Mouse (Mus musculus): Measurements from ENCODE around the gene Defb29. TPM values are rescaled to one million over a fixed set of nuclear protein-coding genes. Genes with fewer than 3 reads are reported as not detected.

Gene Defb29
- polyA plus RNA-seq, 1 experiment from 2014 or later, result not detected

DNA sequence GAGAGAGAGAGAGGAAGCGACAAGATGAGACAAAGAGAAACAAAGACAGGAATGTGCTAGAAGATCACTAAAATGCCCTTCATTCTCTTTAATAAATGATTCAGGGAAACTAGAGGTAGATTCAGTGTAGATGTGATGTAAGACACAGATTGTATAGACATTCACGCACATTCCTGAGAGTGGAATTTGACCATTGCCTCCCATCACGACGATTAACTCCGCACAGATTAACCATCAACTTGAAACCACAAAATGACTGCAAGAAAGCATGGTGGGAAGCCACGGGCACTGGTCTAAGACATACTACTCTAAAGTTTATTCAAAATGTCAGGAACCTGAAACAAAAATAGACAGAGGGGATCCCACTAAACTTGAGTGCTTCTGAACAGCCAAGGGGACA, 30.4 kb upstream of the Defb29 start:
- H3K36me3 ChIP-seq (ENCODE audit: control insufficient read depth, insufficient read depth, low read length), result no peaks in the 10 kb centered on the region
- H3K4me3 ChIP-seq (ENCODE audit: low read depth, low read length), result no peak overlapping the region
- DNase-seq (ENCODE audit: low spot score) (no peak), ATAC-seq (ENCODE audit: insufficient read depth, low FRiP score, low TSS enrichment) (no peak)
- WGBS, result 81% methylated on average over 6 of the region's 6 CpGs
- no peaks in the 10 kb centered on the region for H3K4me1 ChIP-seq (ENCODE audit: control insufficient read depth, insufficient read depth, low read length)
- H3K27ac ChIP-seq (ENCODE audit: low read depth, low read length), result no peak overlapping the region
- no peak overlapping the region for H3K9ac ChIP-seq (ENCODE audit: low read length)
- H3K4me2 ChIP-seq (ENCODE audit: low read depth), result no peak overlapping the region
- H3K9me3 ChIP-seq (ENCODE audit: control insufficient read depth, low read length), result no peaks in the 10 kb centered on the region
- H3K27me3 ChIP-seq (ENCODE audit: control insufficient read depth, insufficient read depth, low read length), result no peaks in the 10 kb centered on the region

DNA sequence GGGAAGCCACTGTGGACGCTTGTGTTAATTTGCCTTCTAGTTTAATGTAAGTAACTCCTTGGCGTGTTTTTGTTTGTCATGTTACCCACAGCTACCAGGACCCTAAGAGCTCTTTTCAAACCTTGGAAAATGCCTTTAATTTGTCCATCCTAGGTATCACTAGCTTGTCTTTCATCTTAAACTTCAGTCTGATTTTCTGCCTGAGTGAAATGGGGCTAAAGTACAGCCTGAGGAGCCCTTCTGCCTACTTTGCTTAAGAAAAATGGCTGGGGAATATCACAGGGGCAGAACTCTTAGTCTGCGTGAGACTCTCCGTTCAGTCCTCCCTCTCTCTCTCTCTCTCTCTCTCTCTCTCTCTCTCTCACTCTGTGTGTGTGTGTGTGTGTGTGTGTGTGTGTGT, 30.0 kb upstream of the Defb29 start:
- Histone ChIP-seq H3K4me2 (ENCODE audit: low read depth) (no peak overlapping the region), H3K4me1 (ENCODE audit: control insufficient read depth, insufficient read depth, low read length) (no peaks in the 10 kb centered on the region), H3K4me3 (ENCODE audit: low read depth, low read length) (no peak overlapping the region), H3K9ac (ENCODE audit: low read length) (no peak overlapping the region), H3K36me3 (ENCODE audit: control insufficient read depth, insufficient read depth, low read length) (no peaks in the 10 kb centered on the region), H3K9me3 (ENCODE audit: control insufficient read depth, low read length) (no peaks in the 10 kb centered on the region), H3K27ac (ENCODE audit: low read depth, low read length) (no peak overlapping the region), H3K27me3 (ENCODE audit: control insufficient read depth, insufficient read depth, low read length) (no peaks in the 10 kb centered on the region)
- DNase-seq (ENCODE audit: low spot score) (no peak), ATAC-seq (ENCODE audit: insufficient read depth, low FRiP score, low TSS enrichment) (no peak)
- 84% methylated on average over 4 of the region's 4 CpGs for WGBS

DNA sequence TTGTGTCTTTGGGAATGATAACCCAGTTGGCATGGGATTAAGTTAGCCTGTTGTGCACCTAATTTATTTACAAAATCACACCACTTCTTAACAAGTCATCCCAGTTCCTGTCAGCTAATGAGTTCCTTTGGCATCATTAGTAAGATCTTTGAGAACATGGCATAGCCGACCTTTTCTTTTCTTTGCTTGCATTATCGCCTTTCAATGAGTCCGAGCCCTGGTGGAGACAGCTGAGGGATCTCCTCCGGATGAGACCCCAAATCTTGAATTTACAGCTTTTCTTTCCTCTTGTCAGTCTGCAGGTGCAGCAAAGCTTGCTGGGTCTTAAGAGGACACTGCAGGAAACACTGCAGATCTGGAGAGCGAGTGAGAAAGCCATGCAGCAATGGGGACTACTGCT, 29.1 kb upstream of the Defb29 start, which contains the start of gene Gm17416:
Gm17416 (plus strand) TSS at position 301 of the 400 bp plus-strand sequence.
- no peak within 1 kb of the TSS for H3K27ac ChIP-seq (ENCODE audit: low read depth, low read length)
- H3K4me3 ChIP-seq (ENCODE audit: low read depth, low read length), result no peak within 1 kb of the TSS
- H3K4me2 ChIP-seq (ENCODE audit: low read depth), result no peak within 1 kb of the TSS
- no peak within 1 kb of the TSS for H3K9ac ChIP-seq (ENCODE audit: low read length)
- DNase-seq (ENCODE audit: low spot score), result no peak
- ATAC-seq (ENCODE audit: insufficient read depth, low FRiP score, low TSS enrichment), result no peak
- no peaks in the 10 kb centered on the region for H3K27me3 ChIP-seq (ENCODE audit: control insufficient read depth, insufficient read depth, low read length)
- no peaks in the 10 kb centered on the region for H3K4me1 ChIP-seq (ENCODE audit: control insufficient read depth, insufficient read depth, low read length)
- 92% methylated on average over 5 of the region's 5 CpGs for whole genome bisulfite sequencing
- no peaks in the 10 kb centered on the region for H3K9me3 ChIP-seq (ENCODE audit: control insufficient read depth, low read length)
- H3K36me3 ChIP-seq (ENCODE audit: control insufficient read depth, insufficient read depth, low read length), result no peaks in the 10 kb centered on the region

DNA sequence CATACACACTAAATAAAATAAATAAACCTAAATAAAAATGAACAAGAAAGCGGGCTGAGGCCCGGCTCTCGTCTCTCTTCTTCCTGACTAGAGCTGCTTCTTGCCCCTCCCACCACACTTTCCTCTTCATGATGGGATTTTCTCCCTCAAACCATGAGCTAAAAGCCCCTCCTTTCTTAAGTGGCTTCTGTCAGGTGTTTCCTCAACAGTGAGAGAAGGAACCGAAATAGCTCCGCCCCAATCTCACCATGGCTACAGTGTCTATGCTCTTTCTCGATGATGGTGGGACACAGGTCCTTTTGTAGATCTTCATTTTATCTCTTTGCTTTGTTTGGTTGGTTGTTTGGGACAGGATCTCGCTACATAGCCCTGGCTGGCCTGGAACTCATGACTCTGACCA, 16.8 kb upstream of the Defb29 start:
- no peak overlapping the region for H3K27ac ChIP-seq (ENCODE audit: low read depth, low read length)
- no peak overlapping the region for H3K4me3 ChIP-seq (ENCODE audit: low read depth, low read length)
- no peaks in the 10 kb centered on the region for H3K4me1 ChIP-seq (ENCODE audit: control insufficient read depth, insufficient read depth, low read length)
- no peak for DNase-seq (ENCODE audit: low spot score)
- no peak for ATAC-seq (ENCODE audit: insufficient read depth, low FRiP score, low TSS enrichment)
- no peak overlapping the region for H3K9ac ChIP-seq (ENCODE audit: low read length)
- WGBS, result 85% methylated on average over 7 of the region's 7 CpGs
- no peaks in the 10 kb centered on the region for H3K9me3 ChIP-seq (ENCODE audit: control insufficient read depth, low read length)
- H3K36me3 ChIP-seq (ENCODE audit: control insufficient read depth, insufficient read depth, low read length), result no peaks in the 10 kb centered on the region
- H3K27me3 ChIP-seq (ENCODE audit: control insufficient read depth, insufficient read depth, low read length), result no peaks in the 10 kb centered on the region
- H3K4me2 ChIP-seq (ENCODE audit: low read depth), result no peak overlapping the region

DNA sequence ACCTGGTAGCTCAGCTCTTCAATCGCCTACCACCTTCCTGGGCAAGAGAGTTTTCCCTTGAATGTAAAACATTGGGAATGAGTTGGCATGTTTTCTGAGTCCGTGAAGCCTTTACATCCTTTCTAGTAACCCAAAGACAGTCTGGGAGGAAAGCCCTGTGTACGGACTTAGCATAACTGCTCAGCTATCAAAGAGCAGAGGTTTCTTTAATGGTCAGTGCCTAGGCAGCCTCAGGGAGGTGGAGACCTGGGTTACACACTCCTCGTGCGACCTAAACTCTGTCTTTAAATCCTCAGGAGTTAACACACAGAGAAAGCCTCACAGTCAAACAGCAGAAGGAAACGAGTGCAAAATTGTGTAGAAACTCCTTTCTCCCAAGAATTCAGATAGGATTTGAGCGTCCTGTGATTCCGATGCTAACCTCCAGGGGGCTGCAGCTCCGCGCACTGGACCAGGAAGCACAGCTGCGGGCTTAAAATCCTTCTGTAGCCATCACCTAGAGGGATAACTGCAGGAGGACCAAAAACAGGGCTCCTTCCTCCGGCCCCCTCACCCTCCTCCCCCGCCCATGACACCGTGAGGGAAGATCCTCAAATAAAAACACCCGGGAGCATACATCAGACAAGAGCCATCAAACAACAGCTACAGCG, 14.0 kb upstream of the Defb29 start:
- peak; percentile 73 for DNase-seq (ENCODE audit: low spot score)
- H3K36me3 ChIP-seq (ENCODE audit: control insufficient read depth, insufficient read depth, low read length), result no peaks in the 10 kb centered on the region
- H3K27me3 ChIP-seq (ENCODE audit: control insufficient read depth, insufficient read depth, low read length), result no peaks in the 10 kb centered on the region
- no peak for ATAC-seq (ENCODE audit: insufficient read depth, low FRiP score, low TSS enrichment)
- no peak overlapping the region for H3K4me3 ChIP-seq (ENCODE audit: low read depth, low read length)
- H3K4me2 ChIP-seq (ENCODE audit: low read depth), result no peak overlapping the region
- 16% methylated on average over 16 of the region's 16 CpGs for WGBS
- H3K4me1 ChIP-seq (ENCODE audit: control insufficient read depth, insufficient read depth, low read length), result no peaks in the 10 kb centered on the region
- no peak overlapping the region for H3K27ac ChIP-seq (ENCODE audit: low read depth, low read length)
- H3K9ac ChIP-seq (ENCODE audit: low read length), result no peak overlapping the region
- no peaks in the 10 kb centered on the region for H3K9me3 ChIP-seq (ENCODE audit: control insufficient read depth, low read length)

DNA sequence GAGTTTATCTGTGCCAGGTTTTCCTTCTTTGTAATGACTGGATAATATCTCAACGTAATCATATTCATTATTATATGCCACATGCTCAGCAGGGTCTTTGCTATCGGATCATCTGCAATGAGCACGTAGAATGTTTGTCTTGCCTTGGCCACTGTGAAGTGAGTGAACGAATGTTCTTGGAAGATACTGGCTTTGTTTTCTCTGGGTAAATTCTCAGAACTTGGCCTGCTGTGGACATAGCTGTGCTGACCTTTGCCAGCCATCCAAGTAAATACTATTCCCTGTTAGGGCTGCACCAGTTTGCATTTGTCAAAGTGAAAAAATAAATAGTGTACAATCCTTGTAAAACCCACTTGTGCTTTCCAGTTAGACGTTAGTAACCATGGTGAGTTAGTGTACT, 8.2 kb upstream of the Defb29 start:
- no peaks in the 10 kb centered on the region for H3K36me3 ChIP-seq (ENCODE audit: control insufficient read depth, insufficient read depth, low read length)
- no peak overlapping the region for H3K27ac ChIP-seq (ENCODE audit: low read depth, low read length)
- no peak overlapping the region for H3K4me3 ChIP-seq (ENCODE audit: low read depth, low read length)
- ATAC-seq (ENCODE audit: insufficient read depth, low FRiP score, low TSS enrichment), result no peak
- no peaks in the 10 kb centered on the region for H3K4me1 ChIP-seq (ENCODE audit: control insufficient read depth, insufficient read depth, low read length)
- no peak for DNase-seq (ENCODE audit: low spot score)
- 78% methylated on average over 5 of the region's 5 CpGs for WGBS
- H3K4me2 ChIP-seq (ENCODE audit: low read depth), result no peak overlapping the region
- no peaks in the 10 kb centered on the region for H3K9me3 ChIP-seq (ENCODE audit: control insufficient read depth, low read length)
- H3K27me3 ChIP-seq (ENCODE audit: control insufficient read depth, insufficient read depth, low read length), result no peaks in the 10 kb centered on the region
- no peak overlapping the region for H3K9ac ChIP-seq (ENCODE audit: low read length)

DNA sequence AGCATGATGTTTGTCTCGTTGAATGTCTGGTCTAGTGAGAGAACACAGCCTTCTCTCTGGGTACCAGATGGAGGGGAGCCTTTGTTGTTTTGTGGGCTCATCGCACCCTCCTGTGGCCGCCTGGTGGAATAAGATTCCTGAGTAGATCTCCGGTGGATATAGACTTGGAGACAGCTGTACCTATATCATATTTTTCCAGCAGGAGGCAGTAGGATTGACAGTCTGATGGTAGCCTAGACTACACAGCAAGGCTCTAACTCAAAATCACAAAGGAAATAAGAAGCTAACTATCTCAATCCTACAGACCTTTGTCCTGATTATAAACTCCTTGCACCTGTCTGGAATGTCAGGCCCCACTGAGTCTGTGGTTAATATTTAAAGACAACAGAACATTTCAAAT, 4.8 kb upstream of the Defb29 start:
- peak; percentile 51 for DNase-seq (ENCODE audit: low spot score)
- 25% methylated on average over 4 of the region's 4 CpGs for WGBS
- no peak overlapping the region for H3K27ac ChIP-seq (ENCODE audit: low read depth, low read length)
- H3K4me3 ChIP-seq (ENCODE audit: low read depth, low read length), result no peak overlapping the region
- H3K27me3 ChIP-seq (ENCODE audit: control insufficient read depth, insufficient read depth, low read length), result no peaks in the 10 kb centered on the region
- no peaks in the 10 kb centered on the region for H3K9me3 ChIP-seq (ENCODE audit: control insufficient read depth, low read length)
- no peaks in the 10 kb centered on the region for H3K4me1 ChIP-seq (ENCODE audit: control insufficient read depth, insufficient read depth, low read length)
- no peaks in the 10 kb centered on the region for H3K36me3 ChIP-seq (ENCODE audit: control insufficient read depth, insufficient read depth, low read length)
- no peak overlapping the region for H3K9ac ChIP-seq (ENCODE audit: low read length)
- H3K4me2 ChIP-seq (ENCODE audit: low read depth), result no peak overlapping the region
- no peak for ATAC-seq (ENCODE audit: insufficient read depth, low FRiP score, low TSS enrichment)

DNA sequence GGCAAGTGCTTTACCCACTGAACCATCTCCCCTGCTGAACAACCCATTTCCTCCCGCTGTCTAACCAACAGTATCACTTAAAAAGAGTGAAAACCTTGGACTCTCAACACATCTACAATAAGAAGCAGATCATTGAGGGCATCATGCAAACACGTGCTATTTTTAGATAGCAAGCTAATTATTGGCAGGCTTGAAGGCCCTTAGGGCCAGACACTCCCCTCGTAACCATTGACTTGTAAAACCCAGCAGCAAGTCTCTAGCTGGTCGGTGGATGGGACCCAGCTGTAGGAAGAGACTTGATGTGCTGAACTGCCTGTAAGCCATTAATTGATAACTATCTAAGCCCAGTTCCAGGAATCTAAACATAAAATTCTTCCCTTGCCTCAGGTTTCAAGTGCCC, 3.6 kb upstream of the Defb29 start:
- Histone ChIP-seq H3K27ac (ENCODE audit: low read depth, low read length) (no peak overlapping the region), H3K9ac (ENCODE audit: low read length) (no peak overlapping the region), H3K27me3 (ENCODE audit: control insufficient read depth, insufficient read depth, low read length) (no peaks in the 10 kb centered on the region), H3K4me2 (ENCODE audit: low read depth) (no peak overlapping the region), H3K9me3 (ENCODE audit: control insufficient read depth, low read length) (no peaks in the 10 kb centered on the region), H3K4me3 (ENCODE audit: low read depth, low read length) (no peak overlapping the region), H3K4me1 (ENCODE audit: control insufficient read depth, insufficient read depth, low read length) (no peaks in the 10 kb centered on the region), H3K36me3 (ENCODE audit: control insufficient read depth, insufficient read depth, low read length) (no peaks in the 10 kb centered on the region)
- WGBS, result 80% methylated on average over 4 of the region's 4 CpGs
- no peak for ATAC-seq (ENCODE audit: insufficient read depth, low FRiP score, low TSS enrichment)
- no peak for DNase-seq (ENCODE audit: low spot score)

DNA sequence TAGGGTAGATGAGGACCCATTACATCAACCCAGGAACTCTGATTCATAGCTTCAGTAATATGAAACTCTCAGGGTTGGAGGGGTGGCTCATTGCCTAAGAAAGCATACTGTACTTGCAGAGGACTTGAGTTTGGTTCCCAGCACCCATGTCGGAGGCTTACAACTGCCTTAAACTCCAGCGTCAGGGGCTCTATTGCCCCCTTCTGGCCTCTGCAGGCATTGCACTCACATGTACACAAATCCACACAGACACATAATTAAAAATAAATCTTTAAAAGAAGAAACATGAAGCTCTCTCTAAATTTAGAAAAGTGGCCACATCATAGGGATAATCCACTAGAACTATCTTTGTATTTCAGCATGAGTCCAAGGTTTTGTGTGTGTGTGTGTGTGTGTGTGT, 3.0 kb upstream of the Defb29 start:
- no peaks in the 10 kb centered on the region for H3K9me3 ChIP-seq (ENCODE audit: control insufficient read depth, low read length)
- 71% methylated on average over 2 of the region's 2 CpGs for WGBS
- H3K36me3 ChIP-seq (ENCODE audit: control insufficient read depth, insufficient read depth, low read length), result no peaks in the 10 kb centered on the region
- H3K27me3 ChIP-seq (ENCODE audit: control insufficient read depth, insufficient read depth, low read length), result no peaks in the 10 kb centered on the region
- ATAC-seq (ENCODE audit: insufficient read depth, low FRiP score, low TSS enrichment) (no peak), DNase-seq (ENCODE audit: low spot score) (no peak)
- no peaks in the 10 kb centered on the region for H3K4me1 ChIP-seq (ENCODE audit: control insufficient read depth, insufficient read depth, low read length)
- H3K9ac ChIP-seq (ENCODE audit: low read length), result no peak overlapping the region
- H3K4me2 ChIP-seq (ENCODE audit: low read depth), result no peak overlapping the region
- H3K4me3 ChIP-seq (ENCODE audit: low read depth, low read length), result no peak overlapping the region
- H3K27ac ChIP-seq (ENCODE audit: low read depth, low read length), result no peak overlapping the region

Data from neural tube, embryonic 11.5 days (tissue).